Mouse (Mus musculus) retina, embryonic 14.5 days (tissue): ENCODE measurements at regions not wholly inside any gene's neighbourhood (a gene's known extent, or its start where the extent isn't known, plus 50 kb on each side); places are given as distances from the start of the nearest gene placed in this dataset.
"Not testable (repeated sequence)": the region's sequence is repeated elsewhere in the genome, so short reads cannot be mapped to it uniquely, and the experiment has no call there.

Experiments
- DNase-seq: peaks from one replicate; pipeline ENCODE4 v3.0.0-alpha.2; 2015; ENCODE audit warnings: low spot score

GRCm38 (mm10) chr1:64463715-64464290 lies 68.6 kb upstream of the Creb1 start:
- no peak for DNase-seq

GRCm38 (mm10) chr1:64461616-64462015 lies 70.8 kb upstream of the Creb1 start:
- not testable (repeated sequence) for DNase-seq

DNA sequence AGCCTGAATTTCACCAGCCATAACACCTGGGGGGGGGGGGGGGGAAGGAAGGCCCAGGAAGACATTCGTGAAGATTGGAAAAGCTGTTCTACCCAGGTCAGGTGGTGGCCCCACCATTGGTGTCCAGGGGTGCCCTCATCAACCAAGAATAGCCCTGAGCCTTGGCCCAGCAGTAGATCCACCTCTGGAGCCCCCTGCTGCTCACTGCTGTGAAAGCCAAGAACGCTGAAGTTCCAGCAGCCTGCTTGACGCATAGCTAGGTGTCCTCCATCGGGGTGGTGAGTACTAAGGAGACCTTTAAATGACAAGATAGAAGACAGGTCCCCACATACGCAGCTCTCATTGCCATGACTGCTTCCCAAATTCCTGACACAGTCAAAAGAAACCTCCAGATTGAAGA lies 74.6 kb upstream of the Creb1 start:
- no peak for DNase-seq

GRCm38 (mm10) chr1:64449141-64449540 lies 83.3 kb upstream of the Creb1 start:
- no peak for DNase-seq

DNA sequence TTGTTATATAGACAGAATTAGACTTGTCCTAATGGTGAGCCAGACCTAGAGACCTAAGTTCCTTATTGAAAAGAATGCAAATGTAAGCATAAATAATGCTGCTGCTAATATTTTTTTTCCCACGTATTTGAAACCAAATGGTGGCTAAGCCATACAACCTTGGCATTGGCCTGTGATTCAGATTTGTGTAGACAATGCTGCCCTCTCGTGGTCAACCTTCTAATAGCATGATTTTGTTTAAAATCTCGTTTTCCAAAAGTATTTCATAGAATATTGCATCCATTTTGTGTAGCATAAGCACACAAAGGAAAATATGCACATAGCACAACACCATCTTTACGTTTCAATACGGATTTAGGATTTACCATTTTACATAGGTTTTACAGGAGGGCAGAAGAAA lies 84.4 kb upstream of the Creb1 start:
- peak; percentile 92 for DNase-seq

DNA sequence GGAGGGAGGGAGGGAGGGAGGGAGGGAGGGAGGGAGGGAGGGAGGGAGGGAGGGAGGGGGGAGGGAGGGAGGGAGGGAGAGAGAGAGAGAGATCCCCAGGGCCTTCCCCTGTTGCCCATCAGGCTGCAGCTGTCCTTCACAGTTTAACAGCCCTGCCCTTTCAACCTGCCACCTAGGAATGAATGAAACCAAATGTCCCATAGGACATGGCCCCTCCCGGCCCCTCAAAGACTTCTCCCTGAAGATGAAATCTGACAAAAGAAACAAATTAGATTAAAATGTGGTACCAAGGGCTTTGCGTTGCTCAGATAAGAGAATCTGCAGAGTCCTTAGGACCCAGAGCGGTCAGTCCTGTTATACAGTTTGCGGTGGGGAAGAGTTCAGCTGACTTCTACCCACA lies 86.0 kb upstream of the Creb1 start:
- DNase-seq = peak; percentile 51

- peak; percentile 96 for DNase-seq
These were observed 86.5 kb upstream of the Creb1 start for GRCm38 (mm10) chr1:64445919-64446318.

GRCm38 (mm10) chr1:64443436-64443835 lies 89.0 kb upstream of the Creb1 start:
- no peak for DNase-seq

DNA sequence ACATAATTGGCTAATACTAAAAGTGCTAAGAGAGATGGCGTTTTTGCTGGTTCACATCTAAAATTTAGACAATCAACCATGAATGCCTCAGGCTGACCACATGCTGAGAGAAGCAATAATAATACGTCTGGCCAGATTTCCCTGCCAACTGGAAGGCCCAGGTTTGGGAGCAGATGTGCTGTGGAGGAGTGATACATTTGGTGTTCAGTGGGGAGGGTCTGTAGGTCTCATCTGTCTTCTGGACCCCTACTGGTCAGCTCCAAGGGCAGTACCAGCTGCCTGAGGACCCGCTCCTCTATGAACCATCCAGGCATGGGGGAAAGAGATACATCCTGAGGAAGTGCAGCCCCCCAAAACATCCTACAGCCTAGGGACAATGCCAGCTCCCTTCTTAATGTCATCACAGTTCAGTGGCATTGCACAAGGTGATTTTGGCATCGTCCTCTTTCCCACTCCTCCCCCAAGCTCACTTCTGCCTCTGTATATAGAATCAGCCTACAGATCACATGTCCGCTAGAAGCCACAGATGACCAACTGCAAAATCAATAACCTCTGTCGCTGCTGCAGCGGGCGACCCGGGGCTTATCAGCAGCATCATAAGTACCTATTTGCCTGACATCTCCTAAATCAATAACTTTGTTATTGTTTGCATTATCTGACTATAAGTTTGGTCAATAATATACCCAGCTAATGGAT lies 90.1 kb upstream of the Creb1 start:
- DNase-seq = peak; percentile 47

- DNase-seq = no peak
These were observed 109.2 kb upstream of the Creb1 start for GRCm38 (mm10) chr1:64423256-64423655.

- DNase-seq = no peak
These were observed 113.9 kb upstream of the Creb1 start for GRCm38 (mm10) chr1:64418567-64418966.

DNA sequence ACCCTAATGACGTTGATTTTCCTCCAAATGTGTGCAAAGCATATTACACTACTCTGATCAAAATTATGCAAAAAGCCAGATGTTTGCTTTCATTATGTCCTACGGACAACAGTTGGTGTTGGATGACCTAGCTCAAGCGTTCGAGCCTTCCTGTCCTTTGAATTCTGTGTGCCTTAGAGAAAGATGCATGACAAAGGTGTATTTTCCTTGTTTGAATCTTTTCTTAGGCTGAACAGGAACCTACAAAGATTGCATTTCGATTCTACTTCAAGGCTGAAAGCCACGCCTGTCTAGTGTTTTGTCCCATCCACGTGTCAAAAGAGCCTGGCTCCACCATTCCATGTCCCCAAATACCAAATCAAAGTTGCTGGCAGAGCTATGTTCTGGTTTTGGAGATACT lies 116.5 kb upstream of the Creb1 start:
- no peak for DNase-seq

DNA sequence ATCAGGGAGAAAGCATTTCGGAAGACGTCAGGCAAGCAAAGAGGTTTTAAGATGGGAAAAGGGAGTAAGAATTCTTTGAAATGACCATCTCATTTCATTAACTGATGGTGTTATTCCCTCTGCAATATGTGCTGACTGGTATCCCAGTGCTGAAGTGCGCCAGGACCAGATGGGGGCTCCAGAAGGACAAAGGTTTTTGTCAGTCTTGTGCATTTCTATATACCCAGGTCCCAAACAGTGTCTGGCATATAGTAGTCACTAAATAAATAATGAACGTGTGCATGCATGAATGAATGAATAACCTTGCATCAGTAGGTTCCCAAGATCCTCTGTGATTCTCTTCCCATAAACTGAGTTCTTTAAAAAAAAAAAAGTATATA lies 119.3 kb upstream of the Creb1 start:
- DNase-seq = peak; percentile 50

DNA sequence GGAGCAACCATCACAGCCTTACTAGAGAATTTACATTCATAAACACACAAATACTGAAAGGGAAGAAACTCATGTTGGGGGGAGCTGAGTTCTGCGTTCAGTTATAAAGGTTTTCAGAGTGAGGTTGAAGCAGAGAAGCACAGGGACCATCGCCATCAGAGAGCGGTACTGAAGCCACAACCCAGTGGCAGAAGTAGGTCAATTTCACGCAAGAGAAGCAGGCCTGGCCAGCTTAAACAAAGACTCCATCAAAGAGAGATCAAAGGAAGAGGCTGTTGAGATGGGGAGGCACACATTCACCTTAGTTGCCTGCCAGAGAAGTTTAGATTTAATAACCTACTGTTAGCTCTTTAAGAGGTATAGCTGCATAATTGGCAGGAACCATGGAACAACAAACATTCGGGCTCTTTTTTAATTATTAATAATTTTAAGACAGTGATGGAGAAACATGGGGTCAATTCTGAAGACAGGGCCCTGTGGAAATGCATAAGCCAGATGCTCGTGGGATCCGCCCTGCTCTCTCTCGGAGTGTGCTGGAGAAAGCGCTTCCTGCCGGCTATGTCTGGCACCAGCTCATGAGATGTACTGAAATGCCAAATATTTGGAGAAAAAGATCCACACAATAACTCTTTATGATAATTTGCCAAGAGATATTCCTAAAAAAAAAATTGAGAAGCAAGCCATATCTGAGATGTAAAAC lies 119.8 kb upstream of the Creb1 start:
- DNase-seq = peak; percentile 73

DNA sequence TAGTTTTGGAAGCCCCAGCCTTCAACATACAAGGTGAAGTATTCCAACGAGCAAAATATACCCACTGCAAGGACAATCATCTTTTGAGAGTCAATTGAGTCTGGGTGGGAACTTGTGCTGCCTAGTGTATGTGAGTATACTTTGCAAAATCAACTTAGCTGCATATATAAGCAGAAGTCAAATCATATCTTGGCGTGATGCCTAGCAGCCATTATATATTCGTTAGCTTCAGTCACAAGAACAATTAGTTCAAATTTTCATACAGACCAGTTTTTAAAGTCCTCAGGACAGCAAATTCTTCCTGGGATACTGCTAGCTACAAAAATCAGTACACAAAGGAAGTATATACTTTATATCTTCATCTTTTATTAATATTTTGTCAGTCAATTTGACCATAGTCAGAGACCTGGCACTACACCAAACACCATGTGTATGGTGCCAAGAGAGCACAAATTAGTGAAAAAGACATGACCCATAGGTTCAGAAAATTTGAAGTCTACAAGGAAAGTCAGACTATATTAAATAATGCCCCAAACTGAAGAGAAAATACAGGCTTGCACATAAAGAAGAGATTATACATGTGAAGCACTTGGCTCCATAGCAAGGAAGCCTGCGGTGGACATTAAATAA lies 120.5 kb upstream of the Creb1 start:
- no peak for DNase-seq

DNA sequence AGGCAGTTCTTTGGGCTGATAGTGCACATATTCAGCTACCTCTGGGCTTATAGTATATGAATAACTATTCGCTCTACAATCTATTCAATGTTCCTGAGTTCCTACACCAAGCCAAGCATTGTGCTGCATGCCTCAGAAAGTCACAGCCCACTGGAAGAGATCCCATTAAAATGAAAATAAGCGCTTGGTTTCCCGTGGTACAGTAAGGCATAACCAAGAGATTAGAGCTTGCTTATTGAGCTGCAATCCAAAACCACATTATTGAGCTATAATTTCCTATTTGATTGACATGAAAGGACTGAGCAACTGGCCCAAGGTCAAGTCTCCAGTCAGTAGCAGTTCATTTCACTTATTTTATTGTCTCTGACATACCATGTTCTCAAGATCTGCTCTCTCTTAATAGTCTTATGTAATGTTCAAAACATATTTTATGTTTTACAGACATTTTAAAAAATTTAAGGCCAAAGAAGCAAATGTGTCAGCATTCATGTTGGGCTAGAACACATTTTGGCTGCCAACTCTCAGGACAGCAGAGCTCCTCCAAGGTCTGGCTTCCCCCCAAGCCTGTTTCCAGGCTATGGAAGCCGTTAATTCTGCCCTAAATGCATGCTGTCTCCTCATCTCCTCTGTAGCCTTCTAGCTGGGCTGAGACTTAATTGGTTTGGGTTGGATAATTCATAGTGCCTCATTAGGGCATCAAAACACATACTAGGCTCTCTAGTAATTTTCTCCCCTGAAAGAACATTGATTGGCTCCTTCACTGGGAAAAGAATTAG lies 123.5 kb upstream of the Creb1 start:
- DNase-seq = peak; percentile 70

- DNase-seq = no peak
These were observed 140.9 kb upstream of the Creb1 start for GRCm38 (mm10) chr1:64391525-64391924.

- peak; percentile 93 for DNase-seq
These were observed 151.2 kb upstream of the Creb1 start for GRCm38 (mm10) chr1:64381264-64381663.

DNA sequence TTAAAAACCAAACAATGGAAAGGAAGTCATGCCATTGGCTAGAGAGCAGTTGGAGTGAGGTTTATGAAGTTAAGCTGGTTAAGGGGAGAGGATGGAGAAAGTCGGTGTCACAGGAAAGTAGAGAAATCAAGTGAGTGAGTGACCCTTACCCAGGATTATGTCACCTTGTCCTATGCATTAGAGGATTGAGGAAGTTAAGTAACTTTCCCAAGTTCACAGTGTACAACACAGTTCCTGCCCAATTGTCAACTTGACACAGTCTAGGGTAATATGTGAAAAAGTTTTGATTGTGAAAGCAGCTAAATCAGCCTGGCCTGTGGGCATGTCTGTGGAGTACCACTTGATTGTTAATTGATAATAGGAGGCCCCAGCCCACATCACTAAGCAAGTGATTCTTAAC lies 156.0 kb upstream of the Creb1 start:
- not testable (repeated sequence) for DNase-seq

DNA sequence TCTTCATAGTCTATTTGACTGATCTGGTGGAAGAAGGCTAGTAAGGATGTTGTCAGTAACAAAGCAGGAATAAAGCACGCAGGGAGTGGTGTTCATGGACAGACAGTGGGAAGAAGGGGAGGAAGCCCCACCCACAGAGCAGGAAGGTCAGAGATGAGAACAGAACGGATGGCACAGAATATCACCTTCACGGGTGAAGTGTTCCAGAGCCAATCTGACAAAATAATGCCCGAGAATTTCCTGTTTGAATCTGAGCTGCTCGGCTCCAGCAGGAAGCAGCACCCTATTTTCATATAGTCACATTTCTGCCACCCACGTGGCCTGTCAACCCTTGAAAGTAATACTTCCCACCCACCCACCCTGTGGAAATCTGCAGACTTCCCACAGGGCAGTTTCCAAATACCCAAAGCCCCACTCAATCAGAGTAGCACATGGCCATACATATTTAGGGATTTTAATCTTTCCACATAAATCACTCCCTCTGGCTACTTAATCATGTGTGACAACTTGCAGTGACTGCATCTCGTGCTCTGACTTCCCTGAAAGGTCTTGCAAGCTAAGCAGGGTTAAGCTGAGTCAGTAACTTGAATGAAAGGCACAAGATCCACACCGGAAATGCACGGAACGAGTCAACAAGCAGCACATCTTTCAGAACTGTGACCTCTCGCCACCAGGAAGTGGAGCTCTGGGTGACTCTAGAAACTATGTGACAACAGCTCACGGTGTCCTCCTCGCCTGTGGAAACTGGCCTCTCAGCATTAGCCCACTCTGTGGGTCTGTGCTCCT lies 158.0 kb upstream of the Creb1 start:
- no peak for DNase-seq

- no peak for DNase-seq
These were observed 168.3 kb upstream of the Creb1 start for GRCm38 (mm10) chr1:64364095-64364494.
